Mouse (Mus musculus) heart, adult 2 months (tissue): ENCODE measurements at regions not wholly inside any gene's neighbourhood (a gene's known extent, or its start where the extent isn't known, plus 50 kb on each side); places are given as distances from the start of the nearest gene placed in this dataset.
A peak's percentile ranks its signal among the peaks of the same experiment; 100 is the strongest.

Source experiments
- DNase-seq, 2 experiments: peaks; one replicate each; pipeline ENCODE4 v3.0.0; 2021
- H3K27ac ChIP-seq: fragments of 200-600 bp; 2 replicates; pipeline ENCODE4 v1.8.1; 2022
- H3K27me3 ChIP-seq: fragments of 200-500 bp; 2 replicates; pipeline ENCODE4 v1.6.1; 2012; ENCODE audit warnings: mild to moderate bottlenecking, low read length, inconsistent platforms, mixed read lengths; ENCODE audit not compliant: control insufficient read depth, insufficient read depth
- H3K36me3 ChIP-seq: fragments of 200-500 bp; 2 replicates; pipeline ENCODE4 v1.6.1; 2012; ENCODE audit warnings: low read length, inconsistent platforms; ENCODE audit not compliant: control insufficient read depth, insufficient read depth
- H3K4me1 ChIP-seq: fragments of 200-500 bp; 2 replicates; pipeline ENCODE4 v1.6.1; 2011; ENCODE audit warnings: low read length; ENCODE audit not compliant: control insufficient read depth, insufficient read depth
- H3K4me3 ChIP-seq: fragments of 200-600 bp; 2 replicates; pipeline ENCODE4 v1.8.1; 2022
- H3K79me2 ChIP-seq: fragments of 200-500 bp; replicated peaks from 2 replicates; pipeline ENCODE4 v1.6.1; 2012; ENCODE audit warnings: mild to moderate bottlenecking, inconsistent platforms, low read length, moderate library complexity, mixed read lengths; ENCODE audit not compliant: control insufficient read depth, insufficient read depth
- H3K9ac ChIP-seq: fragments of 200-500 bp; 2 replicates; pipeline ENCODE4 v1.6.1; 2012; ENCODE audit warnings: low read depth, mild to moderate bottlenecking, control low read depth, inconsistent platforms, low read length, mixed read lengths
- CTCF ChIP-seq: fragments of 200-600 bp; IDR thresholded peaks from 2 replicates; pipeline ENCODE4 v1.8.1; 2022; ENCODE audit warnings: antibody characterized with exemption, mild to moderate bottlenecking, moderate library complexity
- EP300 ChIP-seq: fragments of 200-500 bp; IDR thresholded peaks from 2 replicates; pipeline ENCODE4 v1.6.1; 2011; ENCODE audit warnings: low read depth, low read length, control low read depth; ENCODE audit not compliant: insufficient read depth
- POLR2A ChIP-seq: fragments of 200-500 bp; IDR thresholded peaks from 2 replicates; pipeline ENCODE4 v1.6.1; 2011; ENCODE audit warnings: mild to moderate bottlenecking, low read depth, low read length, control low read depth; ENCODE audit not compliant: insufficient read depth
- WGBS: fragments of 180-500 bp; shearing (Covaris S2); methylation state at CpG from one replicate; pipeline ENCODE4 v1.1.7; 2018; 5-methylcytosine and 5-hydroxymethylcytosine counted together
- intact Hi-C: fragments of 180-260 bp; cut with DNase I; formaldehyde crosslinking; loops from one replicate; pipeline ENCODE4 v1.15.1; 2025

GRCm38 (mm10) chr2:96234613-96235012 is 83.4 kb upstream of the Lrrc4c start:
- Histone ChIP-seq H3K27me3 (no peaks in the 10 kb centered on the region), H3K4me3 (no peak overlapping the region), H3K4me1 (no peaks in the 10 kb centered on the region), H3K9ac (no peak overlapping the region), H3K79me2 (no peaks in the 10 kb centered on the region), H3K36me3 (no peaks in the 10 kb centered on the region), H3K27ac (no peak overlapping the region)
- no peak for DNase-seq
- intact Hi-C loops, result no loop called here
- no peak for TF ChIP-seq POLR2A
- peak; percentile 52 for TF ChIP-seq CTCF
- no peak for TF ChIP-seq EP300

GRCm38 (mm10) chr2:96239246-96239645 is 78.7 kb upstream of the Lrrc4c start:
- H3K27ac ChIP-seq, result no peak overlapping the region
- no peaks in the 10 kb centered on the region for H3K27me3 ChIP-seq
- no peak for DNase-seq
- H3K9ac ChIP-seq, result no peak overlapping the region
- TF ChIP-seq EP300 (no peak), CTCF (no peak)
- no peaks in the 10 kb centered on the region for H3K79me2 ChIP-seq
- H3K36me3 ChIP-seq, result no peaks in the 10 kb centered on the region
- H3K4me1 ChIP-seq, result no peaks in the 10 kb centered on the region
- intact Hi-C loops, result no loop called here
- no peak overlapping the region for H3K4me3 ChIP-seq

GRCm38 (mm10) chr2:96240543-96241090 is 77.4 kb upstream of the Lrrc4c start:
- TF ChIP-seq EP300 (no peak), CTCF (no peak), POLR2A (no peak)
- no peak for DNase-seq
- intact Hi-C loops, result no loop called here
- Histone ChIP-seq H3K36me3 (no peaks in the 10 kb centered on the region), H3K79me2 (no peaks in the 10 kb centered on the region), H3K27me3 (no peaks in the 10 kb centered on the region), H3K27ac (no peak overlapping the region), H3K4me1 (no peaks in the 10 kb centered on the region), H3K4me3 (no peak overlapping the region), H3K9ac (no peak overlapping the region)
- 48% methylated on average over 3 of the region's 3 CpGs for WGBS

DNA sequence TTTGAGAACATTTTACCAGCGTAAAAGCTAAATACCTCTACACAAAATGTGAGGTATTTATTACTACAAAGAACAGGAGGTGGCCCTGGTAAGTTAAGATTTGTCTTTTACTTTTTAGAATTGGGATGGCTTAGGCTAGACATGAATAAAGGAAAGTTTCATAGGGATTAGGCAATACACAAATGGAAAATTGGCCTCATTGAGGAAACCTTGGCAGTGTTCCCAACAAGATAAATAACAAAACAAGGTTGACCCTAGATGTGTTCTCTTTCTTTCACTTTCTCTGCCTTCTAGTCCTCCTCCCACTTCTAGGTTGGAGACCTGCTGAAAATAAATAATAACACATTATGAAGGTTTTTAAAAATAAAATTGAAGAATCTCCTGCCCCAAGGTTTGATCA is 64.3 kb upstream of the Lrrc4c start:
- H3K27ac ChIP-seq, result no peak overlapping the region
- TF ChIP-seq POLR2A, result no peak
- no peaks in the 10 kb centered on the region for H3K36me3 ChIP-seq
- intact Hi-C loops, result no loop called here
- H3K27me3 ChIP-seq, result no peaks in the 10 kb centered on the region
- no peak overlapping the region for H3K9ac ChIP-seq
- H3K4me3 ChIP-seq, result no peak overlapping the region
- no peaks in the 10 kb centered on the region for H3K4me1 ChIP-seq
- WGBS, result 76% methylated on average over 1 of the region's 1 CpGs
- no peaks in the 10 kb centered on the region for H3K79me2 ChIP-seq
- no peak for DNase-seq

DNA sequence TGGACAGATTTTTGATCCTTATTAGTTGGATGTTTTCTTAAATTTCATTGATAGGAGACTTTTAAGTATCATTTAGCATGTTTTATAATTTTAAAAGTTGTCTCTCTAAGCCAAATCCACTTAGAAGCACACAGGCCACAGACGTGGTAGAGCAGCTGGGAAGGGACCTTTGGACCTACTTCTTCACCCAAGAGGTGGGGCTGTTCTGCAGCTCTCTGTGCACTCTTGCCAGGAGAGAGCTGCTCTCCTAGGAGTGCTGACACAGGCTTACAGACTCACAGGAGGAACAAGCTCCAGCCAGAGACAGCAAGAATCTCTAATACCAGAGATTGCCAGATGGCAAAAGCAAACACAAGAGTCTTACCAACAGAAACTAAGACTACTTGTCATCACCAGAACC is 61.5 kb upstream of the Lrrc4c start:
- WGBS, result 36% methylated on average over 1 of the region's 1 CpGs
- no peaks in the 10 kb centered on the region for H3K4me1 ChIP-seq
- TF ChIP-seq CTCF, result no peak
- TF ChIP-seq EP300, result no peak
- TF ChIP-seq POLR2A, result no peak
- no peaks in the 10 kb centered on the region for H3K36me3 ChIP-seq
- no peaks in the 10 kb centered on the region for H3K27me3 ChIP-seq
- no peaks in the 10 kb centered on the region for H3K79me2 ChIP-seq
- no peak overlapping the region for H3K4me3 ChIP-seq
- intact Hi-C loops, result no loop called here
- H3K9ac ChIP-seq, result no peak overlapping the region
- no peak for DNase-seq
- no peak overlapping the region for H3K27ac ChIP-seq
